Mouse (Mus musculus) spleen, adult 2 months (tissue): ENCODE data around the gene Elmo1. TPM values are rescaled to one million over a fixed set of nuclear protein-coding genes. Genes with fewer than 3 reads are reported as not detected.

Source experiments
- DNase-seq, 2 experiments: peaks; one replicate each; pipeline versions ENCODE4 v3.0.0 to v3.0.0-alpha.2; 2012 to 2021; ENCODE audit warnings: low spot score in 2 of 2, low read depth in 1 of 2
- H3K27ac ChIP-seq: fragments of 200-500 bp; 2 replicates; pipeline ENCODE4 v1.5.1; 2012; ENCODE audit warnings: low read length, inconsistent platforms; ENCODE audit not compliant: insufficient read depth
- H3K27me3 ChIP-seq: fragments of 200-500 bp; 2 replicates; pipeline ENCODE4 v1.6.1; 2012; ENCODE audit warnings: mild to moderate bottlenecking, moderate library complexity, low read length, inconsistent platforms; ENCODE audit not compliant: control insufficient read depth, insufficient read depth
- H3K36me3 ChIP-seq: fragments of 200-500 bp; 2 replicates; pipeline ENCODE4 v1.6.1; 2012; ENCODE audit warnings: mild to moderate bottlenecking, low read length, inconsistent platforms; ENCODE audit not compliant: control insufficient read depth, insufficient read depth
- H3K4me1 ChIP-seq: fragments of 200-500 bp; 2 replicates; pipeline ENCODE4 v1.6.1; 2011; ENCODE audit warnings: inconsistent platforms; ENCODE audit not compliant: control insufficient read depth, insufficient read depth, insufficient read length
- H3K4me3 ChIP-seq: fragments of 200-500 bp; 2 replicates; pipeline ENCODE4 v1.5.1; 2011; ENCODE audit warnings: mild to moderate bottlenecking, inconsistent platforms; ENCODE audit not compliant: insufficient read depth, insufficient read length; ENCODE audit errors: extremely low read depth
- CTCF ChIP-seq: fragments of 200-500 bp; IDR thresholded peaks from 2 replicates; pipeline ENCODE4 v1.5.1; 2011; ENCODE audit warnings: mild to moderate bottlenecking, inconsistent platforms; ENCODE audit not compliant: insufficient read depth, insufficient read length, insufficient replicate concordance; ENCODE audit errors: extremely low read depth
- POLR2A ChIP-seq: fragments of 200-500 bp; IDR thresholded peaks from 2 replicates; pipeline ENCODE4 v1.6.1; 2011; ENCODE audit warnings: low read depth, low read length, inconsistent platforms
- WGBS: fragments of 180-500 bp; shearing (Covaris S2); methylation state at CpG from one replicate; pipeline ENCODE4 v1.1.7; 2018; 5-methylcytosine and 5-hydroxymethylcytosine counted together
- polyA plus RNA-seq: library from polyadenylated mRNA; depleted of rRNA; stranded (reverse); fragments of >200 nt; gene quantifications from 2 replicates; pipeline ENCODE4 v1.2.3, GENCODE M21; 2012

The Elmo1 gene
- polyA plus RNA-seq, 1 experiment, result 33.3 TPM

DNA sequence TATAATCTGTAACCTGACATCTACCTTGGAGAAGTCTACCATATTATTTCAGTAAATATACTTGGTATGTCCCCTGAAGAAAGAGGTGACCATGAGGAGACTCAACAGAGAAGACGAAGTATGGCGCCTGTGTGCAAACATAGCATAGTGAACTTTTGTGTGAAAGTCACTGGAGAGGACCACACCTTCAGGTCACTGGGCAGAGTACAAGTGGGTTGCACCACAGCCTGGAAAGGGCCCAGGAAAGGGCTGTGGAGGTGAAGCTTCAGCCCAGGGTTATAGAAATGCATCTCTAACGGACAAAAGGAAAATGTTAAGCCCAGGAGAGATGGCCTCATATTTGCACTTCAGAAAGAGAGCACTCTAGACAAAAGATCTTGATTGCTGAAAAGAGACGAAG, 420.6 kb downstream of the Elmo1 start:
- H3K27me3 ChIP-seq, result no peaks in the 10 kb centered on the region
- TF ChIP-seq POLR2A (no peak), CTCF (no peak)
- no peaks in the 10 kb centered on the region for H3K4me1 ChIP-seq
- H3K36me3 ChIP-seq, result no peaks in the 10 kb centered on the region
- no peak overlapping the region for H3K4me3 ChIP-seq
- H3K27ac ChIP-seq, result no peak overlapping the region
- WGBS, result 89% methylated on average over 4 of the region's 4 CpGs
- no peak for DNase-seq

DNA sequence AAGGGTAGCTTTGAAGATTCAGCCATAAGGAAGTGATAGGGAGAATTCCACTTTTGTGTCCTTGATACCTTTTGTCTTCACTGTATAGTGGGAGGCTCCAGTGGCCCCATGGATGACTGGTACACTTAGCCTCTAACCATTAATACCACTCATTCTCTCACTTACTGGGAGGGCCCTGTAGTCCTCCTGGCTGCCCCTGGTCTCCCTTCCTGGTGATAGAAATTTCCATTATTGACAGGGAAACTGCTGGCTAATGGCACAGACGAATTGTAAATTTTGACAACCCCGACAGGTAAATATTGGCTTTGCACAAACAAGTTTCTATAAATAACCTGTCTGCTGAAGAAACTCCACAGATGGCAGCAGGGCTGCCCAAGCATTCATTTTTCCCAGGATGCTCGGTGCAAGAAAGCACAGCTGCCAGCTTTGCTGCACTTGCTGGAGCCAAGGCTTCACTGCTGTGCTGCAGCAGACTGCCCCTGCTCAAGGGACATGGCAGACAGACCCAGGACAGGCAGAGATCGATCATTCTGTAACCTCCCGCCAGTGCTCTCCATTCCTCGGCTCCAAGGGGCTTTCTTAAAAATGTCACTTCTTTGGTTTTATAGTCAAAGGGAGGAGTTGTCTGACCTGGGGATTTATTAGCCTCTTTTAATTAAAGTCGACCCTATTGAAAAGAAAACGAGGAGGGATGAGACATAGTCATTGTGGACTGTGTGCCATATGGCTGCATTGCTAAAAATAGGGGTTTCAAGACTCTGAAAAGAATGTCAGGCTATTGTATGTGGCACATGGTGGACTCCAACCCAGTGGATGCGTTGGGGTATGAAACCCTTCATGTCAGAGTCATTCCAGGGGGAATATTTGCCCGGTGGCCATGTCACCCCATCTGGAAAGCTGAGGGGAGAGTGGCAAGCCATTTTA, 422.2 kb downstream of the Elmo1 start:
- Histone ChIP-seq H3K27me3 (no peaks in the 10 kb centered on the region), H3K27ac (no peak overlapping the region), H3K4me1 (no peaks in the 10 kb centered on the region), H3K36me3 (no peaks in the 10 kb centered on the region), H3K4me3 (no peak overlapping the region)
- DNase-seq, result no peak
- 85% methylated on average over 10 of the region's 10 CpGs for WGBS
- no peak for TF ChIP-seq POLR2A

DNA sequence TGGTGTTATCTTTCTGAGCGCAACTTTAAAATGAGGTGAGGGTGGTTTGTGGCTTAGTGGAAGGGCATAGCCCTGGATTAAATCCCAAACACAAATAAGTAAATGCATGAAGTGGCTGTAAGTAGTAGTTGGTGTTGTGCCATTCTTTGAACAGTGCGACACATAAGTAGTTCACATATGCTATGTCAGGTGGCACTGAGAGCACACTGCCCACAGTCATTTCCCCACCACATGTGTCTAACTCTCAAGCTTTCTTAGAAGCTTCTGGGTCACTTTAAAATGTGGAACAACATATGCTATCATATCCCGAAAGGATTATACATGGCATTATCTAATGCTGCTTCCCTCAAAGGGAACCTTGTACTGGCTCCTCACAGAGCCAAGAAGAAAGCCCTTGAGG, 424.3 kb downstream of the Elmo1 start:
- WGBS, result 90% methylated on average over 3 of the region's 3 CpGs
- no peaks in the 10 kb centered on the region for H3K36me3 ChIP-seq
- no peak for DNase-seq
- H3K27me3 ChIP-seq, result no peaks in the 10 kb centered on the region
- TF ChIP-seq POLR2A, result no peak
- no peak for TF ChIP-seq CTCF
- no peak overlapping the region for H3K4me3 ChIP-seq
- no peak overlapping the region for H3K27ac ChIP-seq
- no peaks in the 10 kb centered on the region for H3K4me1 ChIP-seq

DNA sequence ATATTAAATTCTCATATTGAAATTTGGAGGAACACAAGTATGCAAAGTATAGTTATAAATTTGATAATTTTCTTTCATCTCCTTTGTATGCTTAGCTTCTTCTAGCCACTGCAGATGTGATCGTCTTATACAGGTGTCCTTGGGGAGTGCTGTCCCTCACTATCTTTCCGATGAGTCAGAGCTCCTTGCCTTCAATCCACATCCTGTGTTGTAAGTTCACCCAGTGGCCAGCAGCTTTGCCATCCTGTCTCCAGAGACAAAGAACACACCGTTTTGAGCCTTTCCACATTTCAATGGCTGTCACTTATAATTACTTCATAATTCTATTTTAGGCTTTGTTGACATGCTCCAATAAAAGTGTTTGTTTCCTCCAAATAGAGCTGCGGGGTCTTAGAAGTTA, 425.7 kb downstream of the Elmo1 start:
- no peaks in the 10 kb centered on the region for H3K27me3 ChIP-seq
- no peaks in the 10 kb centered on the region for H3K36me3 ChIP-seq
- no peak overlapping the region for H3K4me3 ChIP-seq
- DNase-seq, result no peak
- H3K4me1 ChIP-seq, result no peaks in the 10 kb centered on the region
- WGBS, result 66% methylated on average over 4 of the region's 4 CpGs
- no peak for TF ChIP-seq POLR2A
- TF ChIP-seq CTCF, result no peak
- no peak overlapping the region for H3K27ac ChIP-seq

DNA sequence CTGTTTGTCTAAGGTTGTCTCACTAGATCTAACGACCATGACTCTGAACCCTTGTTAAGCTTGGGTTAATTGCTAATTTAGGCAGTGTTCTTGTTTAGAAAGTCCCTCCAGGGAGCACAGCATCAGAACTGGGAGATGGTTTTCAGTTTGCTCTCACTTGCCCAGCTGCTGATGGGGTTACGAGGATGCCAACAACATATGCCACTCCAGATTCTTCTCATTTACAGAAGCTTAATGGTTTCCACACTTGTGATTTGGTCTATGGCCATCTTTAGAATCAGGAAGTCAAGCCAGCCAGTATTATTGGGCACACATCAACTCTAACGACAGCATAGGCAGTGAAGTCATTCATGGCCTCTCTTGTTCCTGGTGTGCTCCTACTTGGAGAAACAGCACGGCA, 427.3 kb downstream of the Elmo1 start:
- Histone ChIP-seq H3K36me3 (no peaks in the 10 kb centered on the region), H3K4me1 (no peaks in the 10 kb centered on the region), H3K27ac (no peak overlapping the region), H3K27me3 (no peaks in the 10 kb centered on the region), H3K4me3 (no peak overlapping the region)
- DNase-seq, result no peak
- WGBS, result 73% methylated on average over 4 of the region's 4 CpGs
- TF ChIP-seq POLR2A, result no peak
- TF ChIP-seq CTCF, result no peak

DNA sequence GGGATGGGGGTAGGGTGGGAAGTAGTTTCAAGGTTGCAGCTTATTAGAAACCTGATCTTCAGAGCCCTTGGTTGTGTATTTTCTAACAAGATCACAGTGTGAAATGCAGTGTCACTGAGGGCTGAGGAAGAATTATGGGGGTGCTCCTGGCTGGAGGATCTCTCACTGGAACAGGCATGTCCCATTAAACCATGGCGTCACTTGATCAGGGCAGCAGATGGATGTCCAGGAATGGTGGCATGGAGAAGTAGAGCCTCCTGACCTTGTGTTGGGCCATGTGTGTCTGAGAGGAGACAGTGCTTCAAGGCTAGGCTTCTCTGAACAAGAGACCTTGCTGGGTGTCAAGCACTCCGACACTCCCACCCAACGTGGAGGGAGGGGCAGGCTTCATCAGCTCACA, 431.1 kb downstream of the Elmo1 start:
- Histone ChIP-seq H3K4me1 (peaks cover 12% of the 10 kb centered on the region), H3K4me3 (no peak overlapping the region), H3K27me3 (no peaks in the 10 kb centered on the region), H3K36me3 (no peaks in the 10 kb centered on the region), H3K27ac (no peak overlapping the region)
- WGBS, result 88% methylated on average over 3 of the region's 3 CpGs
- TF ChIP-seq CTCF (no peak), POLR2A (no peak)
- no peak for DNase-seq

DNA sequence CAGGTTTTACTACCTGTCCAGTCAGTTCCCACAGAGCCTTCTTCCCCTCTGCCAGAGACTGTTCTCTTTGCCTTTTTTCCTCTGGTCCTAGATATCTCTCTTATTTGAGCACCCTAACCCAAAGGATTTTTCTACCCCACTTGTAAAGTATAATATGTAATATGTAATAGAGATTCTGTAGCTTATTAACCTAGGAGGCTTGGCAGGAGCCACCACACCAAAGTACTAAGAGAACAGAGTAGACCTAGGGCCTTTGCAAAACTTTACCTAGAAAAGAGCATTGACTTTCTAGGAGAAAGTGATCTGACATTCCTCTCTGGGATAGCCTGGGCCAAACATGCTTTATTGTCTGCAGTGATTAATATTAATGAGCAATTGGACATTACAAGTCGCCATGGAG, 433.3 kb downstream of the Elmo1 start:
- H3K27me3 ChIP-seq, result no peaks in the 10 kb centered on the region
- no peak for DNase-seq
- no peak overlapping the region for H3K27ac ChIP-seq
- TF ChIP-seq POLR2A (no peak), CTCF (no peak)
- H3K4me3 ChIP-seq, result no peak overlapping the region
- H3K36me3 ChIP-seq, result no peaks in the 10 kb centered on the region
- WGBS, result 85% methylated on average over 1 of the region's 1 CpGs
- H3K4me1 ChIP-seq, result peaks cover 14% of the 10 kb centered on the region
